Mouse (Mus musculus): ENCODE measurements at regions not wholly inside any gene's neighbourhood (a gene's known extent, or its start where the extent isn't known, plus 50 kb on each side); places are given as distances from the start of the nearest gene placed in this dataset.

GRCm38 (mm10) chr13:28680266-28680665, 273.2 kb downstream of the Sox4 start:
- Histone ChIP-seq H3K4me1 (replicated peaks; ENCODE audit: control insufficient read depth, insufficient read depth, low read length) (no peaks in the 10 kb centered on the region), H3K27me3 (ENCODE audit: control insufficient read depth, insufficient read depth, low read length) (no peaks in the 10 kb centered on the region), H3K27ac (ENCODE audit: low read depth, low read length) (no peak overlapping the region), H3K36me3 (ENCODE audit: control insufficient read depth, insufficient read depth, low read length) (no peaks in the 10 kb centered on the region), H3K4me2 (ENCODE audit: low read depth, low read length, severe bottlenecking) (no peak overlapping the region), H3K9ac (ENCODE audit: low read length) (no peak overlapping the region), H3K4me3 (ENCODE audit: low read depth, low read length) (no peak overlapping the region), H3K9me3 (ENCODE audit: control insufficient read depth, low read length) (no peaks in the 10 kb centered on the region)
- ATAC-seq (replicated peaks; ENCODE audit: low FRiP score) (no peak), DNase-seq (ENCODE audit: low spot score) (no peak)
- WGBS = 78% methylated on average over 1 of the region's 1 CpGs

GRCm38 (mm10) chr13:28673622-28674021, 279.9 kb downstream of the Sox4 start:
- ATAC-seq (replicated peaks; ENCODE audit: low FRiP score) = no peak

GRCm38 (mm10) chr13:28671543-28671942, 282.0 kb downstream of the Sox4 start:
- H3K9me3 ChIP-seq (ENCODE audit: control insufficient read depth, low read length) = no peaks in the 10 kb centered on the region
- H3K9ac ChIP-seq (ENCODE audit: low read length) = no peak overlapping the region
- no peaks in the 10 kb centered on the region for H3K4me1 ChIP-seq (replicated peaks; ENCODE audit: control insufficient read depth, insufficient read depth, low read length)
- H3K4me2 ChIP-seq (ENCODE audit: low read depth, low read length, severe bottlenecking) = no peak overlapping the region
- H3K27ac ChIP-seq (ENCODE audit: low read depth, low read length) = no peak overlapping the region
- no peak overlapping the region for H3K4me3 ChIP-seq (ENCODE audit: low read depth, low read length)
- WGBS = 78% methylated on average over 11 of the region's 11 CpGs
- H3K27me3 ChIP-seq (ENCODE audit: control insufficient read depth, insufficient read depth, low read length) = no peaks in the 10 kb centered on the region
- H3K36me3 ChIP-seq (ENCODE audit: control insufficient read depth, insufficient read depth, low read length) = no peaks in the 10 kb centered on the region; the same call in 1 of the 2 replicates
- DNase-seq (ENCODE audit: low spot score) = no peak
- no peak for ATAC-seq (replicated peaks; ENCODE audit: low FRiP score)

More at GRCm38 (mm10) chr13:28673622-28674021, 279.9 kb downstream of the Sox4 start:
- H3K27me3 ChIP-seq (ENCODE audit: control insufficient read depth, insufficient read depth, low read length) = no peaks in the 10 kb centered on the region
- no peak overlapping the region for H3K9ac ChIP-seq (ENCODE audit: low read length)
- H3K36me3 ChIP-seq (ENCODE audit: control insufficient read depth, insufficient read depth, low read length) = no peaks in the 10 kb centered on the region
- no peak overlapping the region for H3K27ac ChIP-seq (ENCODE audit: low read depth, low read length)
- WGBS = 72% methylated on average over 3 of the region's 3 CpGs
- H3K4me2 ChIP-seq (ENCODE audit: low read depth, low read length, severe bottlenecking) = no peak overlapping the region
- H3K4me3 ChIP-seq (ENCODE audit: low read depth, low read length) = no peak overlapping the region
- H3K4me1 ChIP-seq (replicated peaks; ENCODE audit: control insufficient read depth, insufficient read depth, low read length) = no peaks in the 10 kb centered on the region
- H3K9me3 ChIP-seq (ENCODE audit: control insufficient read depth, low read length) = no peaks in the 10 kb centered on the region
- no peak for DNase-seq (ENCODE audit: low spot score)

GRCm38 (mm10) chr13:28669832-28670585, 283.5 kb downstream of the Sox4 start:
- no peaks in the 10 kb centered on the region for H3K4me1 ChIP-seq (replicated peaks; ENCODE audit: control insufficient read depth, insufficient read depth, low read length)
- no peak overlapping the region for H3K4me3 ChIP-seq (ENCODE audit: low read depth, low read length)
- no peak for ATAC-seq (replicated peaks; ENCODE audit: low FRiP score)

GRCm38 (mm10) chr13:28666832-28667231, 286.7 kb downstream of the Sox4 start:
- ATAC-seq (replicated peaks; ENCODE audit: low FRiP score) = no peak
- DNase-seq (ENCODE audit: low spot score) = no peak
- no peak overlapping the region for H3K27ac ChIP-seq (ENCODE audit: low read depth, low read length)
- H3K4me3 ChIP-seq (ENCODE audit: low read depth, low read length) = no peak overlapping the region
- no peaks in the 10 kb centered on the region for H3K9me3 ChIP-seq (ENCODE audit: control insufficient read depth, low read length)
- H3K9ac ChIP-seq (ENCODE audit: low read length) = no peak overlapping the region
- 71% methylated on average over 3 of the region's 3 CpGs for WGBS
- H3K4me2 ChIP-seq (ENCODE audit: low read depth, low read length, severe bottlenecking) = no peak overlapping the region
- H3K27me3 ChIP-seq (ENCODE audit: control insufficient read depth, insufficient read depth, low read length) = no peaks in the 10 kb centered on the region
- H3K36me3 ChIP-seq (ENCODE audit: control insufficient read depth, insufficient read depth, low read length) = no peaks in the 10 kb centered on the region; the same call in 1 of the 2 replicates
- H3K4me1 ChIP-seq (replicated peaks; ENCODE audit: control insufficient read depth, insufficient read depth, low read length) = peaks cover 11% of the 10 kb centered on the region

More at GRCm38 (mm10) chr13:28669832-28670585, 283.5 kb downstream of the Sox4 start:
- H3K4me2 ChIP-seq (ENCODE audit: low read depth, low read length, severe bottlenecking) = no peak overlapping the region
- 86% methylated on average over 4 of the region's 4 CpGs for WGBS
- no peaks in the 10 kb centered on the region; the same call in 1 of the 2 replicates for H3K36me3 ChIP-seq (ENCODE audit: control insufficient read depth, insufficient read depth, low read length)
- no peaks in the 10 kb centered on the region for H3K27me3 ChIP-seq (ENCODE audit: control insufficient read depth, insufficient read depth, low read length)
- H3K27ac ChIP-seq (ENCODE audit: low read depth, low read length) = no peak overlapping the region
- no peak for DNase-seq (ENCODE audit: low spot score)
- no peak overlapping the region for H3K9ac ChIP-seq (ENCODE audit: low read length)
- no peaks in the 10 kb centered on the region for H3K9me3 ChIP-seq (ENCODE audit: control insufficient read depth, low read length)

- Histone ChIP-seq H3K4me2 (ENCODE audit: low read depth, low read length, severe bottlenecking) (no peak overlapping the region), H3K27ac (ENCODE audit: low read depth, low read length) (0 out of 2 replicates have a peak overlapping the region, but pooled peaks have one; percentile 57), H3K4me1 (replicated peaks; ENCODE audit: control insufficient read depth, insufficient read depth, low read length) (peaks cover 11% of the 10 kb centered on the region), H3K9me3 (ENCODE audit: control insufficient read depth, low read length) (no peaks in the 10 kb centered on the region), H3K27me3 (ENCODE audit: control insufficient read depth, insufficient read depth, low read length) (no peaks in the 10 kb centered on the region), H3K4me3 (ENCODE audit: low read depth, low read length) (no peak overlapping the region), H3K9ac (ENCODE audit: low read length) (no peak overlapping the region), H3K36me3 (ENCODE audit: control insufficient read depth, insufficient read depth, low read length) (no peaks in the 10 kb centered on the region; the same call in 1 of the 2 replicates)
- ATAC-seq (replicated peaks; ENCODE audit: low FRiP score) = no peak
- DNase-seq (ENCODE audit: low spot score) = no peak
- WGBS = 71% methylated on average over 5 of the region's 5 CpGs
Measured at GRCm38 (mm10) chr13:28665150-28665549, 288.4 kb downstream of the Sox4 start.

GRCm38 (mm10) chr13:28664698-28665097, 288.8 kb downstream of the Sox4 start:
- Histone ChIP-seq H3K4me2 (ENCODE audit: low read depth, low read length, severe bottlenecking) (no peak overlapping the region), H3K9me3 (ENCODE audit: control insufficient read depth, low read length) (no peaks in the 10 kb centered on the region), H3K27ac (ENCODE audit: low read depth, low read length) (0 out of 2 replicates have a peak overlapping the region, but pooled peaks have one; percentile 57), H3K27me3 (ENCODE audit: control insufficient read depth, insufficient read depth, low read length) (no peaks in the 10 kb centered on the region), H3K9ac (ENCODE audit: low read length) (no peak overlapping the region), H3K4me1 (replicated peaks; ENCODE audit: control insufficient read depth, insufficient read depth, low read length) (peaks cover 11% of the 10 kb centered on the region), H3K4me3 (ENCODE audit: low read depth, low read length) (no peak overlapping the region), H3K36me3 (ENCODE audit: control insufficient read depth, insufficient read depth, low read length) (no peaks in the 10 kb centered on the region; the same call in 1 of the 2 replicates)
- DNase-seq (ENCODE audit: low spot score) = no peak
- 62% methylated on average over 4 of the region's 4 CpGs for WGBS
- ATAC-seq (replicated peaks; ENCODE audit: low FRiP score) = no peak

GRCm38 (mm10) chr13:28663950-28664681, 289.4 kb downstream of the Sox4 start:
- Histone ChIP-seq H3K9me3 (ENCODE audit: control insufficient read depth, low read length) (no peaks in the 10 kb centered on the region), H3K4me2 (ENCODE audit: low read depth, low read length, severe bottlenecking) (no peak overlapping the region), H3K4me1 (replicated peaks; ENCODE audit: control insufficient read depth, insufficient read depth, low read length) (peaks cover 11% of the 10 kb centered on the region), H3K36me3 (ENCODE audit: control insufficient read depth, insufficient read depth, low read length) (no peaks in the 10 kb centered on the region; the same call in 1 of the 2 replicates), H3K27ac (ENCODE audit: low read depth, low read length) (peak overlapping the region; percentile 57; the same call in 1 of the 2 replicates), H3K27me3 (ENCODE audit: control insufficient read depth, insufficient read depth, low read length) (no peaks in the 10 kb centered on the region), H3K9ac (ENCODE audit: low read length) (no peak overlapping the region), H3K4me3 (ENCODE audit: low read depth, low read length) (no peak overlapping the region)
- DNase-seq (ENCODE audit: low spot score) = peak; percentile 52
- WGBS = 26% methylated on average over 7 of the region's 7 CpGs
- peak; percentile 85 for ATAC-seq (replicated peaks; ENCODE audit: low FRiP score)

Data from forebrain, embryonic 11.5 days (tissue).